Mouse (Mus musculus) ES-Bruce4 (cell line): ENCODE measurements at regions not wholly inside any gene's neighbourhood (a gene's known extent, or its start where the extent isn't known, plus 50 kb on each side); places are given as distances from the start of the nearest gene placed in this dataset.

Experiments used
- CTCF ChIP-seq: IDR thresholded peaks from one replicate; pipeline ENCODE4 v1.8.1; 2011; ENCODE audit warnings: low read depth, low read length
- EP300 ChIP-seq: IDR thresholded peaks from 2 replicates; pipeline ENCODE4 v1.6.1; 2011; ENCODE audit warnings: low read depth, low read length; ENCODE audit not compliant: insufficient read depth

GRCm38 (mm10) chr1:186312008-186312407 is 194.9 kb upstream of the Lyplal1 start:
- TF ChIP-seq EP300, result no peak
- no peak for TF ChIP-seq CTCF
